Mouse (Mus musculus) ES-Bruce4 (cell line): ENCODE data around the gene Pla2g2d. TPM values are rescaled to one million over a fixed set of nuclear protein-coding genes. Genes with fewer than 3 reads are reported as not detected.

Experiments
- H3K27ac ChIP-seq: 2 replicates; pipeline ENCODE4 v1.5.1; 2012; ENCODE audit warnings: low read length, inconsistent platforms; ENCODE audit not compliant: insufficient read depth
- H3K27me3 ChIP-seq: 2 replicates; pipeline ENCODE4 v1.6.1; 2012; ENCODE audit warnings: mild to moderate bottlenecking, low read length, inconsistent platforms; ENCODE audit not compliant: control insufficient read depth, poor library complexity, insufficient read depth, severe bottlenecking
- H3K36me3 ChIP-seq: 2 replicates; pipeline ENCODE4 v1.6.1; 2012; ENCODE audit warnings: inconsistent platforms, mild to moderate bottlenecking, low read length, moderate library complexity; ENCODE audit not compliant: control insufficient read depth, poor library complexity, insufficient read depth, severe bottlenecking
- H3K4me1 ChIP-seq: one replicate; pipeline ENCODE4 v1.8.1; 2011; ENCODE audit warnings: low read length; ENCODE audit not compliant: control insufficient read depth, insufficient read depth
- H3K4me3 ChIP-seq: 2 replicates; pipeline ENCODE4 v1.5.1; 2011; ENCODE audit warnings: low read depth, mild to moderate bottlenecking, low read length
- H3K9ac ChIP-seq: 2 replicates; pipeline ENCODE4 v1.6.1; 2012; ENCODE audit warnings: low read depth, mild to moderate bottlenecking, inconsistent platforms; ENCODE audit not compliant: poor library complexity, severe bottlenecking
- H3K9me3 ChIP-seq: replicated peaks from 2 replicates; pipeline ENCODE4 v1.6.1; 2012; ENCODE audit warnings: mild to moderate bottlenecking, low read length, inconsistent platforms; ENCODE audit not compliant: control insufficient read depth, poor library complexity, insufficient read depth, severe bottlenecking
- CTCF ChIP-seq: IDR thresholded peaks from one replicate; pipeline ENCODE4 v1.8.1; 2011; ENCODE audit warnings: low read depth, low read length
- EP300 ChIP-seq: IDR thresholded peaks from 2 replicates; pipeline ENCODE4 v1.6.1; 2011; ENCODE audit warnings: low read depth, low read length; ENCODE audit not compliant: insufficient read depth
- POLR2A ChIP-seq: IDR thresholded peaks from one replicate; pipeline ENCODE4 v1.8.1; 2011; ENCODE audit warnings: low read length; ENCODE audit not compliant: insufficient read depth
- polyA plus RNA-seq: library from polyadenylated mRNA; stranded (reverse); fragments of >200 nt; gene quantifications from 2 replicates; pipeline ENCODE4 v1.2.4, GENCODE M21; 2011; ENCODE audit warnings: low read depth; ENCODE audit not compliant: missing spikeins, insufficient read depth, insufficient read length

Pla2g2d gene
- polyA plus RNA-seq, 1 experiment, result 0.55 TPM

GRCm38 (mm10) chr4:138753608-138754007 is 21.9 kb upstream of the Pla2g2d start:
- H3K27me3 ChIP-seq, result no peaks in the 10 kb centered on the region
- H3K9me3 ChIP-seq, result no peaks in the 10 kb centered on the region
- H3K4me1 ChIP-seq, result peaks cover 3% of the 10 kb centered on the region
- H3K9ac ChIP-seq, result no peak overlapping the region
- H3K27ac ChIP-seq, result no peak overlapping the region
- TF ChIP-seq POLR2A, result no peak
- no peak overlapping the region for H3K4me3 ChIP-seq
- no peaks in the 10 kb centered on the region for H3K36me3 ChIP-seq

- H3K9ac ChIP-seq, result no peak overlapping the region
- H3K4me1 ChIP-seq, result peaks cover 3% of the 10 kb centered on the region
- H3K4me3 ChIP-seq, result no peak overlapping the region
- H3K9me3 ChIP-seq, result no peaks in the 10 kb centered on the region
- no peaks in the 10 kb centered on the region for H3K27me3 ChIP-seq
- no peak for TF ChIP-seq POLR2A
- no peak for TF ChIP-seq CTCF
- TF ChIP-seq EP300, result no peak
- no peaks in the 10 kb centered on the region for H3K36me3 ChIP-seq
- no peak overlapping the region for H3K27ac ChIP-seq
Measured at GRCm38 (mm10) chr4:138754432-138754831, 21.1 kb upstream of the Pla2g2d start.

- Histone ChIP-seq H3K4me1 (peaks cover 4% of the 10 kb centered on the region), H3K9me3 (no peaks in the 10 kb centered on the region), H3K27me3 (no peaks in the 10 kb centered on the region), H3K9ac (no peak overlapping the region), H3K27ac (no peak overlapping the region), H3K4me3 (no peak overlapping the region), H3K36me3 (no peaks in the 10 kb centered on the region)
- TF ChIP-seq CTCF (no peak), EP300 (no peak), POLR2A (no peak)
Measured at GRCm38 (mm10) chr4:138755439-138755838, 20.1 kb upstream of the Pla2g2d start.

DNA sequence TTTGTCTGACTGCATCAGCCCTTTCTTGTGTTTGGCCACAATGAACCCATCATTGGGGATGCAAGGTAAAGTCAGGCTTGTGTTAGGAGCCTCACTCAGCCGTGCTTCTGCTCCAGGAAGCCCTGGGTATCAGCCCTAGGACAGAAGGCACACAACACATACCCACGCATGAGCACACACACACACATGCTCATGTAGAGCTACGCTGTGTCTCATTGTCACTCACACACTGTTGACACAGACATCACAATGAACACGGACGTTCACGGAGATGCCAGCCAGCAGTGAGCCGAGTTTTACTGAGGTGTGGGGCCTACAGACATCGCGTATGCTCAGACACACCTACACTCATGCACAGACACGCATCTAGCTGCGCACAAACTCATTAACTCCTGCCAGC is 19.6 kb upstream of the Pla2g2d start:
- H3K4me3 ChIP-seq, result no peak overlapping the region
- H3K4me1 ChIP-seq, result peaks cover 5% of the 10 kb centered on the region

DNA sequence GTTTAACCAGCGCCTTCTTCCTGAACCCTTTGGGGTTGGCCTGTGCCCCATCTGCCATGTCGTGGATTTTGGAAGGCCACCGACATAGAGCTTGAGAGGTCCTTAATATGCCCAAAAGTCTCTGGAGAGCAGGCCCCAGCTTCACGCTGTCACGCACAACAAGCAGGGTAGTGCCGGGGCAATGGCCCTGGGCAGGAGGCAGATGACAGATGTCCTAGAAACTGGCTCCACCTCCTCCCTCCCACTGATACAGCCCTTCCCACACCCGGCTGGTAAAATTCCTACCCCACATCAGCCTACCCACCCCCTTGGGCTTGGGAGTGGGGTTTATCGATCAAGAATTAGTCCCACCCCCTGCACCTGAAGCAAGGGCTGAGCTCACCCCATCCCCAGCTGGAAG is 18.1 kb upstream of the Pla2g2d start, which contains the start of gene Pla2g2f:
Pla2g2f (minus strand) TSS at position 211 of the 400 bp plus-strand sequence.
- H3K9me3 ChIP-seq, result no peaks in the 10 kb centered on the region
- H3K36me3 ChIP-seq, result no peaks in the 10 kb centered on the region
- TF ChIP-seq POLR2A (no peak), EP300 (no peak), CTCF (no peak)
- no peak within 1 kb of the TSS for H3K27ac ChIP-seq
- peaks cover 5% of the 10 kb centered on the region for H3K4me1 ChIP-seq
- H3K27me3 ChIP-seq, result no peaks in the 10 kb centered on the region
- H3K4me3 ChIP-seq, result no peak within 1 kb of the TSS
- H3K9ac ChIP-seq, result no peak within 1 kb of the TSS

More for the DNA sequence above, 19.6 kb upstream of the Pla2g2d start:
- no peaks in the 10 kb centered on the region for H3K27me3 ChIP-seq
- no peaks in the 10 kb centered on the region for H3K36me3 ChIP-seq
- TF ChIP-seq POLR2A (no peak), EP300 (no peak), CTCF (no peak)
- no peaks in the 10 kb centered on the region for H3K9me3 ChIP-seq
- no peak overlapping the region for H3K27ac ChIP-seq
- H3K9ac ChIP-seq, result no peak overlapping the region

DNA sequence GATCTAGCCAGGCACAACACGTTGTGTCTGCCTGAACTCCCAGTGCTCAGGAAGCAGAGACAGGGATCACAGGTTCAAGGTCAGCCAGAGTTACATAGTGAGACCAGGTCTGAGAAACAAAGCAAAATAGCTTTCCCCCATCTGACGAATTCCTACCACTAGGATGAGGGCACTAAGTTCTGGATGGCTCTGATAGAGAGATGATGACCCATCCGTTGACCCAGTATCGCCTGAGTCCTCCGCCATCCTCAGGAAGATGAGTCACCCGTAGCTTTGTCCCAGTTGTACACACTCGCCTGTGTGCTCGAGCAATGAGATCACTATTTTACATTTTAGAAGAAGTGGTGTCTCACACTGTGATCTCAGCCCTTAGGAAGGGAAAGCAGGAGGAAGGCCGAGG is 13.3 kb upstream of the Pla2g2d start:
- Histone ChIP-seq H3K27ac (no peak overlapping the region), H3K9me3 (no peaks in the 10 kb centered on the region), H3K27me3 (no peaks in the 10 kb centered on the region), H3K36me3 (no peaks in the 10 kb centered on the region), H3K9ac (no peak overlapping the region), H3K4me1 (peaks cover 2% of the 10 kb centered on the region), H3K4me3 (no peak overlapping the region)
- TF ChIP-seq CTCF (no peak), EP300 (no peak), POLR2A (no peak)
